Comparison of ENCODE assay signal across 9 mouse cellular contexts in genomic region chr1:162093806-162094522, GRCm38 (mm10).
DNase-seq lines count a peak whose midpoint lies in the region; ATAC-seq and TF ChIP-seq lines count a peak whose summit lies in the region.
"Had no signal": no experiment of that assay in that cellular context is flagged by ENCODE, and none has a peak within 500 bp of the region (broad histone marks: within the 10 kb centered on the region; RNA-seq: fewer than 3 reads in every experiment).

No protein-coding gene starts in this region.

- 63% methylated on average over 9 of the region's 9 CpGs for WGBS in neural tube, embryonic 15.5 days
- WGBS in stomach, postnatal 0 days, result 42% methylated on average over 9 of the region's 9 CpGs
- 84% methylated on average over 9 of the region's 9 CpGs for WGBS in forebrain, embryonic 11.5 days
- WGBS in hindbrain, embryonic 16.5 days, result 73% methylated on average over 9 of the region's 9 CpGs

- no peak for ATAC-seq in neural tube, embryonic 15.5 days (ENCODE audit: low FRiP score)
- ATAC-seq in stomach, postnatal 0 days (ENCODE audit: low FRiP score, low TSS enrichment), result no peak
- ATAC-seq in forebrain, embryonic 11.5 days (replicated peaks; ENCODE audit: low FRiP score), result no peak
- no peak for ATAC-seq in hindbrain, embryonic 16.5 days

- no peaks in the 10 kb centered on the region for H3K36me3 ChIP-seq in neural tube, embryonic 15.5 days
- H3K36me3 ChIP-seq in stomach, postnatal 0 days (ENCODE audit: control insufficient read depth, insufficient read depth, low read length), result no peaks in the 10 kb centered on the region
- H3K36me3 ChIP-seq in forebrain, embryonic 11.5 days (ENCODE audit: control insufficient read depth, insufficient read depth, low read length), result no peaks in the 10 kb centered on the region
- H3K36me3 ChIP-seq in hindbrain, embryonic 16.5 days (ENCODE audit: control insufficient read depth, insufficient read depth, low read length), result no peaks in the 10 kb centered on the region

- H3K4me2 ChIP-seq in neural tube, embryonic 15.5 days, result no peak overlapping the region
- H3K4me2 ChIP-seq in stomach, postnatal 0 days (replicated peaks; ENCODE audit: low read depth), result no peak overlapping the region
- no peak overlapping the region for H3K4me2 ChIP-seq in forebrain, embryonic 11.5 days (ENCODE audit: low read depth, low read length, severe bottlenecking)
- no peak overlapping the region for H3K4me2 ChIP-seq in hindbrain, embryonic 16.5 days (ENCODE audit: low read length)

- H3K4me1 ChIP-seq in neural tube, embryonic 15.5 days, result no peaks in the 10 kb centered on the region
- H3K4me1 ChIP-seq in stomach, postnatal 0 days (replicated peaks; ENCODE audit: control insufficient read depth, insufficient read depth), result no peaks in the 10 kb centered on the region
- no peaks in the 10 kb centered on the region for H3K4me1 ChIP-seq in forebrain, embryonic 11.5 days (replicated peaks; ENCODE audit: control insufficient read depth, insufficient read depth, low read length)
- H3K4me1 ChIP-seq in hindbrain, embryonic 16.5 days (ENCODE audit: control insufficient read depth, insufficient read depth, low read depth, low read length), result no peaks in the 10 kb centered on the region

- no peak overlapping the region for H3K27ac ChIP-seq in neural tube, embryonic 15.5 days (replicated peaks)
- H3K27ac ChIP-seq in stomach, postnatal 0 days (replicated peaks), result peak overlapping the region; percentile 70
- H3K27ac ChIP-seq in forebrain, embryonic 11.5 days (ENCODE audit: low read depth, low read length), result no peak overlapping the region
- H3K27ac ChIP-seq in hindbrain, embryonic 16.5 days (ENCODE audit: low read depth, low read length), result no peak overlapping the region

- TF ChIP-seq CTCF in stomach, postnatal 0 days (IDR thresholded peaks at IDR 0.05; ENCODE audit: low read depth), result no peak

- H3K9ac ChIP-seq in neural tube, embryonic 15.5 days (replicated peaks), result no peak overlapping the region
- no peak overlapping the region for H3K9ac ChIP-seq in stomach, postnatal 0 days (ENCODE audit: low read length)
- no peak overlapping the region for H3K9ac ChIP-seq in forebrain, embryonic 11.5 days (ENCODE audit: low read length)
- no peak overlapping the region for H3K9ac ChIP-seq in hindbrain, embryonic 16.5 days (ENCODE audit: low read depth, low read length)

- no peaks in the 10 kb centered on the region for H3K9me3 ChIP-seq in neural tube, embryonic 15.5 days (replicated peaks)
- no peaks in the 10 kb centered on the region for H3K9me3 ChIP-seq in stomach, postnatal 0 days (ENCODE audit: control insufficient read depth, low read length)
- no peaks in the 10 kb centered on the region for H3K9me3 ChIP-seq in forebrain, embryonic 11.5 days (ENCODE audit: control insufficient read depth, low read length)
- no peaks in the 10 kb centered on the region; the same call in 1 of the 2 replicates for H3K9me3 ChIP-seq in hindbrain, embryonic 16.5 days (ENCODE audit: control insufficient read depth, low read length)

- no peak for TF ChIP-seq EP300 in stomach, postnatal 0 days (optimal IDR thresholded peaks at IDR 0.05)

- H3K27me3 ChIP-seq in neural tube, embryonic 15.5 days (replicated peaks), result no peaks in the 10 kb centered on the region
- no peaks in the 10 kb centered on the region; the same call in 1 of the 2 replicates for H3K27me3 ChIP-seq in stomach, postnatal 0 days (ENCODE audit: control insufficient read depth, insufficient read depth, low read length)
- H3K27me3 ChIP-seq in forebrain, embryonic 11.5 days (ENCODE audit: control insufficient read depth, insufficient read depth, low read length), result no peaks in the 10 kb centered on the region
- H3K27me3 ChIP-seq in hindbrain, embryonic 16.5 days (replicated peaks; ENCODE audit: control insufficient read depth, insufficient read depth, low read length), result no peaks in the 10 kb centered on the region

- no peak overlapping the region for H3K4me3 ChIP-seq in neural tube, embryonic 15.5 days (replicated peaks)
- H3K4me3 ChIP-seq in stomach, postnatal 0 days (ENCODE audit: low read depth, low read length), result no peak overlapping the region
- H3K4me3 ChIP-seq in forebrain, embryonic 11.5 days (ENCODE audit: low read depth, low read length), result no peak overlapping the region
- H3K4me3 ChIP-seq in hindbrain, embryonic 16.5 days (ENCODE audit: low read length), result no peak overlapping the region

- peak; percentile 25 for DNase-seq in neural tube, embryonic 10.5 days (ENCODE audit: extremely low spot score, low spot score)
- DNase-seq in heart, adult 18-20 months, result peak; percentile 49 to 73
- DNase-seq in kidney, postnatal 14 days, result peak; percentile 15
- DNase-seq in stomach, postnatal 0 days (ENCODE audit: low spot score), result no peak
- no peak for DNase-seq in forebrain, embryonic 11.5 days (ENCODE audit: low spot score)
- DNase-seq in spleen, adult 12 weeks (ENCODE audit: low spot score), result no peak
- DNase-seq: cerebellum, postnatal 10 days had no signal

Comparison
In these comparisons a context has a peak if more than half of its experiments do, and no peak if none do; other contexts are left out.
1. DNase-seq: peak in neural tube, embryonic 10.5 days (single experiment), heart, adult 18-20 months (2 of 2) and kidney, postnatal 14 days (single experiment); none in stomach, postnatal 0 days (single experiment), forebrain, embryonic 11.5 days (single experiment) and spleen, adult 12 weeks (single experiment).